Mouse (Mus musculus) retina, embryonic 14.5 days (tissue): ENCODE results near the gene Trim43a.
A peak's percentile ranks its signal among the peaks of the same experiment; 100 is the strongest.
"Not testable (repeated sequence)": the region's sequence is repeated elsewhere in the genome, so short reads cannot be mapped to it uniquely, and the experiment has no call there.

Experiments used
- DNase-seq: peaks from one replicate; pipeline ENCODE4 v3.0.0-alpha.2; 2015; ENCODE audit warnings: low spot score

Gene Trim43a

DNA sequence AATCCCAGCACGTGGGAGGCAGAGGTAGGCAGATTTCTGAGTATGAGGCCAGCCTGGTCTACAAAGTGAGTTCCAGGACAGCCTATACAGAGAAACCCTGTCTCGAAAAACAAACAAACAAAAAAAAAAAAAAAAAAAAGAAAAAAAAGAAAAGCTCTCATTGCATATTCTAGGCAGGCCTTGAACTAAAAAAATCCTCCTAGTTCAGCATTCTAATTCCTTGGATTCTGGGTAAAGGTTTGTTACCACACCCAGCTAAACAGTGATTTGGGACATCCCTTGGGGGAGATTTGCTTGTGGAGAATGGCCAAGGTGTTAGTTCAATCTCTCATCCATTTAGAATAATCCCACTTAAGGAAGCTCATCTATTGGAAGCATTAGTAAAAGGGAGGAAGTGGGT, at the start of gene Trim43a:
Gene Trim43a (plus strand): TSS at position 301 of the 400 bp plus-strand sequence.
- DNase-seq = not testable (repeated sequence)

DNA sequence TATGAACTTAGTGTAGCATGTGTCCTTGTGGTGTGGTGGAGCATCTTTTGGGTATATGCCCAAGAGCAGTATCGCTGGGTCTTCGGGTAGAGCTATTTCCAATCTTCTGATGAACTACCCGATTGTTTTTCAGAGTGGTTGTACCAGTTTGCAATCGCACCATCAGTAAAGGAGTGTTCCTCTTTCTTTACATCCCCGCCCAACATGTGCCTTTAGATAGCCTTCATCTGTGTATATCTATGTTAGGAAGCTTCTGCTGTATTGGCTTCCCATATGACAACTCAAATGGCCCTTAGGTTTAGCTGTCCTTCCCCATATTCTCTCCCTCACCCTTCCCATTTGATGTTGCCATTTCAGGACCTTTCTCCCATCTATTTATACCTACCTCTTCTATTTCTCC, 46.6 kb upstream of the Trim43a start:
- no peak for DNase-seq

DNA sequence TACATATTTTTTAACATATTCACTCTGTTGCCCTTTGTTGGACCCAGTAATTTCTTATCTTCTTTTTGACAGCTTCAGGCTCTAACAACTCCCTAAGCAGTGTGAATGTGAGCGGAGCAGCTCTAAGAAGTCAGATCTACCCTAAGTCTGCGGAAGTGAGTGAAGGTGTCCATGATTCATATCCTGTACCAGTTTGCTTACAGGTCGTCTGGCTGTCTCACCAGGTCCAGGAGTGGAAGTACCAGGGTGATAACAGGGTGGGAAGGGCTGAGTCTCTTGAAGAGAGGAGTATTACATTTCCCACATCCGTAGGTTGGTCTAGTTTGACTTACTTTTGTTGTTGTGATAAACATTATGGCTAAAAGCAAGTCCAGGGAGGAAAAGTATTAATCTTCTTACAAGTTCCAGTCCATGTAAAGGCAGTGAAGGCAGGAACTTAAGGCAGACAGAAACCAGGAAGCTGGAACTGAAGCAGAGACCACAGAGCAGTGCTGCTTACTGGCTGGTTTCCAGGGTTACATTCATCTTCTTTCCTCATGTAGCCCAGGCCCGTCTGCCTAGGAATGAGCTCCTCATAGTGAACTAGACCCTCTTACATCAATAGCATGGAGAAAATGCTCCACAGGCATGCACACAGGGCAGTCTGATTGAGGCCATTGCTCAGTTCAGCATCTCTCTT, 41.0 kb upstream of the Trim43a start:
- DNase-seq = no peak

DNA sequence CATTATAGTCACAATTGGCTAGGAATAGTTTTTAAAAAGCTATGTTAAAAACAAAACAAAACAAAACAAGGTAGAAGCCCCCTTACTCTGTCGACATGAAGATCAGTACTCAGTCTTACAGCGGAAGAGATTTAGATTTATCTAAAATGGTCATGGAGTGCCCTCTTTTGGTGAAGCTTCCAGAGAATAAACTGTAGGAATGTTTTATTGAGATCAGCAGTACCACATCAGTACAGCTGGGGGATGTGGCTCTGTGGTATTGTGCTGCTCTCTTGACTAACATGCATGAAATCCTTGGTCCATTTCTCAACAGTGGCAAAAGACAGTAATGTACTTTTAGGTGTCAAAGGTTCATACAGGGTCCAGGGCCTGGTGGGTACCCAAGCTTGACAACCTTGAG, 37.9 kb upstream of the Trim43a start:
- DNase-seq = peak; percentile 73

DNA sequence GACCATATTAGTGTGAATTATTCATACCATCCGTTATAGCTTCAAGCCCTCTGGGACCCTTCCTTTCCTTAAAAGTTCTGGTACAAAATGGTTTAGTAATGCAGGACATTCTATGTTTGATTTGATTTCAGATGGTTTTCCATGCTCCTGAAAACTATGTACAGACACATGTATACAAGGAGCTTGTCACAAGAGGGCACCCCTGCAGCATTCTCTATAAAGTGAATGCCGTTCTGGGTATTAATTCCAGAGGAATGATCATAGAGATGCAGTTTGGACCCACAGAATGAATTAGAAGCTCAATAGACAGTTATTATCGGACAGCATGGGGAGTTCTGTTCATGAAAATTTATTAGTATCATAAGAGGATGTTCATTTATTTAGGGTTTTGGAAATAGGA, 35.2 kb upstream of the Trim43a start:
- peak; percentile 71 for DNase-seq

DNA sequence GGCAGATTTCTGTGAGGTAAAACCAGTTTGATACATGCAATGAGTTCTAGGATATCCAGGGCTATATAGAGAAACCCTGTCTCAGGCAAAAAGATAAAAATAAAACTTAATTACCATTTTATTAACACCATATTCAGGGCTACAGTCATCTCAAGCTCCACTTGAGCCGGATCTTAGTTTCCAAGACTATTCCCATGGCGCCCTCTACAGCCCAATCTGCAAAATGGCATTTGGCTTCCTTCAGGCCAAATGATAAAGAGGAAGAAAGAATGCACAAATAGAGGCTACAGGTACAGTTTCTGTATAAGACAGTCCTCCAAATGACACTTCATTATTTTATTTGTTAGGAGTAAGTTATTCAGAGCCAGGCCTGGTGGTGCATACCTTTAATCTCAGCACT, 34.5 kb upstream of the Trim43a start:
- peak; percentile 78 for DNase-seq

DNA sequence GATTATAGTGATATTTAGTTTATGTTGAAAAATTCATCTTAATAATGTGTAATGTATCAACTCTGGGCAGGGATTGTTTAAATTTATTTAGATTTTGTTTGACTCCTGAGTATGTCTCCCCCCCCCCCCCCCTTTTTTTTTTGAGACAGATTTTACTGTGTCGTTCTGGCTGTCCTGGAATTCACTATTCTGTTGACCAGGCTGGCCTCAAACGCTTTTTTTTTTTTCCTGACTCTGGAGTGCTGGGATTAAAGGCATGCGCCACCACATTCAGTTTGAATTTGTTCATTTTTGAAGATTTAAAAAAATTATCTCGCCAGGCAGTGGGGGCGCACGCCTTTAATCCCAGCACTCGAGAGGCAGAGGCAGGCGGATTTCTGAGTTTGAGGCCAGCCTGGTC, 34.0 kb upstream of the Trim43a start:
- no peak for DNase-seq

DNA sequence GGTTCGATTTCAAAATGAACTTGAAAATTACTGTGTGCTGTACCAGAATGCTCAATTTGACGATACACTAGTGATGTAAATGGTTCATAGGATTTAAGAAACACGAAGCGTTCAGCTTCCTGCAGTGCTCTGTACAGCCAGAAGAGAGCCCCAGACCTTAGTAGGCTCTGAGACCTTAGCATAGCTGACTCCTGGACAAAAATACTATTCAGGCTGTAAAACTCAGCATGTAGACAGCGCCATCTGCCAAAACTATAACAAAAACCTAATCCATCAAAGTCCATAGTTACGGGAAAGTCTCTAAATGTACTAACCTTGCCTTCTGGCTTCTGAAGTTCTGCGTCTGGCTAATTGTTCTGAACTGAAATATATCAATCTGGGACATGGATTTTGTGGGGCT, 33.4 kb upstream of the Trim43a start:
- peak; percentile 65 for DNase-seq

DNA sequence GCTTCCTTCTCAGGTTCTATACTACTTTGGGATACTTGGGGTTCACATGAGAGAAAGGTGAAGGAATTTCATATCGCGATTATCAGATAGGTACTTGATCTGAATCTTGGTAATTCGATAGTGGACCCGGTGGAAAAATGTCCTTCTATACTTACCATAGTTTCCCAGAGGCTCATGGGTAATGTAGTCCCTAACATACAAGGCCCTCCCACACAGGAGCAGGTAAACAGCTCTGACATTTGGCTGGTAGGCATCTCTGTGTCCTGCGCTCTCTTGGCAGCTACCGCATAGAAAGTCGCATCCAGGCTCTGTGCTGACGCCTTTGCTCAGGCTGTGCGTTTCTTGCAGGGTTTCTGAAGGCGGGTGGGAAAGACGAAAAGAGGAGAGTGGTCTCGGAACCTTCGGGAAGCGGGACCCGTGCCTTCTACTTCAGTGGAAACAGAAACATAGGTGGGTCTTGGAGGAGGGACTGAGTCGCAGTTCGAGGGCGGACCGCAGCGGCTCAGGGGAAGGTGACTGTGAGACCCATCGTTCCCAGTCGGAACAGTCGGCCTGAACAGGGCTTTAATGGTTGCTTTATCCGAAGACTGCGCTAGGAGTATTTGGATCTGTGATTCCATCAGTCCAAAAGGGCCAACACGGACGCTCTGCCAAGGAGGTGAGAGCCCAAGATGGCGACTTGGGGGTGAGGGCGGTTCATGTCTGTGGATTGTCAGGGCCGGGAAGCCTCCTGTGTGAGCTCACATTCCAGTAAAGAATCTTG, 32.7 kb upstream of the Trim43a start, which contains the start of gene Zfp949:
Gene Zfp949 (plus strand): TSS at position 170 of the 763 bp plus-strand sequence.
- peak; percentile 92 for DNase-seq

DNA sequence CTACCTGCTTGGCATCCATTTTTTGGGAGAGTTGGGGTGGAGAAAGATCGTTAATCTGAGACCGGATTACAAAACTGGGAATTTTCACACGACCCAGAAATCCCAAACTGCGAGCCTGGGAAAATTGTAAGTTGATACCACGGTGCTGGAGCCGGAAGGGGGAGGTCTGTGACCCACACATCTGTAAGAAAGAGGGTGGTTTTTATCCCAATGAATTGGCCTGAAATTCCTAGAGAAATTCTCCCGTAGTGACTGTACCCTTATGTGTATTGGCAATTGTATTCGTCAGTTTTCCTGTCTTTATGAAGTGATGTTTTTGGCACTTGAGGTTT, 32.1 kb upstream of the Trim43a start:
- peak; percentile 16 for DNase-seq

DNA sequence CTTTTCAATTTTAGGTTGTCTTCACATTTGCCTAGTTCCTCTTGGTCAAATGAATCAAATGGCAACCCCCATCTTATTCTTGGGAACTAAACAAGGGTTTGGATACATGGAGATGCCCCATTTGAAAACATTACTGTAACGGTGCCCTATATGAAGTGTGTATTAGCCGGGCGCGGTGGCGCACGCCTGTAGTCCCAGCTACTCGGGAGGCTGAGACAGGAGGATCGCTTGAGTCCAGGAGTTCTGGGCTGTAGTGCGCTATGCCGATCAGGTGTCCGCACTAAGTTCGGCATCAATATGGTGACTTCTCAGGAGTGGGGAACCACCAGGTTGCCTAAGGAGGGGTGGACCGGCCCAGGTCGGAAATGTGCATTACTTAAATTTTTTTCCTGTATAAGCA, 27.6 kb upstream of the Trim43a start:
- DNase-seq = no peak

DNA sequence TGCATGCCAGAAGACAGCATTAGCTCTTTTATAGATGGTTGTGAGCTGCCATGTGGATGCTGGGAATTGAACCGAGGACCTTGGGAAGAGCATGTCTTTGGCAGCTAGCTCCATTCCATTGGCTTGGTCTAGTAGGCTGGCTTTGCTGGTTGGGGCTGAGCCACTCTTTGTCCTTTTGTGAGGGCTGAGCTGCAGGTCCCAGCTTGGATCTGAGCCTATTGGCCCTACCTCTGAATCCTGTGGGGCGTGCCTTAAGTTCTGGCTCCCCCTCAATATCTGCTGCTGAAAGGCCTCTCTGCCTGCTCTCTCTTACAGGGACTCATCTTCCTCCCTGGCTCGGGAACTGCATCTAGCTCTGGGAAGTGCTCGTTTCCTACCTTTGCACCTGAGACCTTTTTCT, 22.5 kb upstream of the Trim43a start:
- no peak for DNase-seq

DNA sequence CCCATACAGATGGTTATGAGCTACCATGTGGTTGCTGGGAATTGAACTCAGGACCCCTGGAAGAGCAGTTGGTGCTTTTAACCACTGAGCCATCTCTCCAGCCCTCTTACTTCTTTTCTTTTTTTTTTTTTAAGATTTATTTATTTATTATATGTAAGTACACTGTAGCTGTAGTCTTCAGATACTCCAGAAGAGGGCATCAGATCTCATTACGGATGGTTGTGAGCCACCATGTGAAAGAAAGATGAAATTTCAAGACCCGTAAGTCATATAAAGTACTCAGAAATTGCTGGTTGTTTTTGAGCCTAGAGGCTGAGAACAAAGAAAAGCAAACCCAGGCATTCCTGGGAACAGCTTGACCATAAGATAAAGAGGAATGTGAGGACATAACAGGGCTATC, 19.2 kb upstream of the Trim43a start:
- not testable (repeated sequence) for DNase-seq

DNA sequence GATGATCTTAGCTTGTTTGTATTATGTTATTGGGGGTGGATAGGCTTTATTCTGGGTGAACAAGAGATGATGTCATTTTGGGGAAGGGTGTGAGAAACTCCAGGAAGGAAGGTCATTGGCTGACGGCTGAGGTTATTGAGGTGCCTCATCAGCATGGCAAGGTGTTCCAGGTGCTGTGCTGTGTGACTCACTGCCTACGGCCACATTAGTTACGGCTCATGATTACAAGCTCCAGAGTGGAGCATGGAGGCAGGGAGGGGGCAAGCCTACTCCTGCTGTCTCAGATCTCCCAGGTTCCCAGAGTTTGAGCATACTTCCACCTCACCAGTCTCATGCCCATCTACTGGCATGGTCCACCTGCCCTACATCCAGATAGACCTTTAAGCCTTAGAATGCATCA, 10.2 kb upstream of the Trim43a start:
- not testable (repeated sequence) for DNase-seq

DNA sequence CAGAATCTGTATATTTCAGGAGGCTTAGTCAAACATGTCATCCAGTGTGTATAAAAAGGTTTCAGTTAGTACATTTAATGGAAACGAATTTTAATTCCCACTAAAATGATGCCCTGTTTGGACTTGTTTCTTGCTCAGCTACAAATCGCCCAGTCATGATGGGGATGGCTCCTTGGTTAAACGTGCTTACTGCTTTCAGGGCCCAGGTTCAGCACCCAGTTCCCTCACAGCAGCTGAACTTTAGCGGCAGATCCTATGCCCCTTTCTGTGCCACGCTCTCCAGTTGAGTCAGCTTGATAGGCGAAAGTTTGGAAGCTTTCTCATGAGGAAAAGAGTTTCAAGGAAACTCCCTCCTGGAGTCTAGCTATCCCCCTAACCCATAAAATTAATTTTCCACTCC, 13.0 kb downstream of the Trim43a start:
- not testable (repeated sequence) for DNase-seq

DNA sequence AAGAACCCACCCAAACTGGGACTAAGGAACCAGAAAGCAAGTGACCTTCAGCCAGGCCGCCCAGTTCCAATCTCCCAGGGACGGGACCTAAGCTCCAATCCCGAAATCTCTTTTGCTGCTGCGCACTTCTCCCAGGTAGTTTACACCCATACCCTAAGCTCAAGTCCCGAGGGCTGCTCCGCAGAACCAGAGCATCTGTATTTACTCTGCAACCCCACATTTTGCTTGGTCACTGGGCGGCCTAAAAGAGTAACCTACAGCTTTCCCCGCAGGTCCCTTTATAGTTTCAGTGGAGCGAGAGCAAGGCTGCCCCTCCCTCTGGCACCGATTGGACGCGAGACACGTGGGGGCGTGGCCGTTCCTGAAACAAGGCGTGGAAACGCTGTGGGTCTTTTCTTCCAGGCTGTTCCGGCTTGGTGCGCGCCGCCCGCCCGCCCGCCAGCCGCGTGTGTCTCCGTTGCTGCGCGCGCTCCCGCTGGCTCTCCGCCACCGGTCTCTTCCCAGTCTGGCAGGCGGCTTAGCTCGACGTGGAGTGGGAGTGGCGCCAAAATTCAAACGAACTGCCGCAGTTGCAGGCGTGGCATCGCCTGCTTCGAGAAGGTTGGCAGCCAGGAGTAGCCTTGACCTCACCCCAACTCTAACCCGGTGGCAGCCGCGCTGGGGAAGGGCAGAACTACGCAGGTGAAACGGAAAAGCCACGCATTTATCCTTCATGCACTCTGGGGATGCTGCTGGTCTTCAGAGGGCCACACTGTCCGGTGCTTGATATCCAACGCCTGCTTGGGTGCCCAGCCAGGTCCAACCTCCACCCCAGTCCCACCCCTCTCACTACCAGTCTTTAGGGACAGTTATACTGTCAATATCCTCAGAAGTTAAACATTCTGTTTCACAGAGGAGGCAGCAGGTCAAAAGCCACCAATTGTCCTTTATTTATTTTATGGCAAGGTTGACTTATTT, 18.8 kb downstream of the Trim43a start:
- DNase-seq = peak; percentile 87

DNA sequence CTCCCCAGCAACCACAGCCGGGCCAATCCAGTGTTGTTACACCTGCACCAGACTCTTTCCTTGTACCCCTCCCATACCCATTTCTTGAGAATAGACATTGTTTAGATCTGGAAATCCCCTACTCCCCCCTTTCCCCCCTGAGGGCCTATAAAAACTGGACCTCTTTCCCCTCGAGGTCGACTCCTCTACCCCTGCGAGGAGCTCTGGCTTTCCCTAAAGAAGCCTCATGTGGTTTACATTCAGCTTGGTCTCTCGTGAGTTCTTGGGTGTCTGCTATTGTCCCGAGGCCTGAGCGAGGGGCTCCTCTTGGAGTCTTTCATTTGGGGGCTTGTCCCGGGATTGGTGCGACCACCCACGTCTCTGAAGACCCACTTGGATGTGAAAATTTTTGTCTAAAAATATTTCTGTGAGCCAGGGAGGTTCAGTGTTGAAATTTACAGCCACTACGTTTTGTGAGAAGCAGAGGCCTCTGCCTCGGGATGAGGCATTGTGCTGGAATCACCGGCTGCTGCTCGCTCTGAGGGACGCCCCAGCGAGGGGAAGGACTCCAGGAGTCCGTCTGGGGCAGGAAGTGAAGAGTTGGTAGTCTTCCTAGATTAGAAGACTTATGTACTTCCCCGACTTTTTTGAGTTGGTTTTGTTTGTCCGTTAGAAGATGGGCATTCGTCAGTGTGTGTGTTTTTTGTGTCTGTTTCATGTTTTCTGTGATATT, 45.3 kb downstream of the Trim43a start:
- not testable (repeated sequence) for DNase-seq

DNA sequence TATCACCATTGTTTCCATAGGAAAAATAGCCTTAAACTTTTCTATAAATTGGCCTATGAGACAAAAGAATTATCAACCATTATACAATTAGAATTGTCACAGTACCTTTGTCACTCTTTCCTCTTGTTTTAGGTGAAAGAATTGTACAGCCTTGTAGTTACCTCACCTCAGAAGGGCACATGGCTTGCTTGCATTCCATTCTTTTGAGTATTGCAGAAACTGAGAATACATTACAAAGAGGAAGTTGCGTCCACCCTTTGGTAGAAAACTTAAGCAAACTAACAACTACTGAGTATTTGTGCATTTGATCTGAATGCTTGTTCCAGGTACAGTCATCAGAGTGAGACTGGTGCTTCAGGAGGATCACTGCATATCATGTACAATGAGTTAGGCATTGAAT, 57.4 kb downstream of the Trim43a start:
- DNase-seq = not testable (repeated sequence)
